Mouse (Mus musculus) heart, postnatal 14 days (tissue): ENCODE measurements around the gene Zbtb8b. TPM values are rescaled to one million over a fixed set of nuclear protein-coding genes. Genes with fewer than 3 reads are reported as not detected.
"Not testable (repeated sequence)": the region's sequence is repeated elsewhere in the genome, so short reads cannot be mapped to it uniquely, and the experiment has no call there.

Experiments
- DNase-seq, 2 experiments: peaks; one replicate each; pipeline ENCODE4 v3.0.0; 2021 to 2022
- intact Hi-C: fragments of 180-260 bp; cut with DNase I; formaldehyde crosslinking; loops from one replicate; pipeline ENCODE4 v1.15.1; 2025
- long read RNA-seq, 2 experiments: library from polyadenylated mRNA; stranded (forward); transcript quantifications; one replicate each; pipeline ENCODE4 v2.0.0; 2021
- total RNA-seq, 2 experiments: library from RNA; stranded (reverse); gene quantifications; 2 replicates each; pipeline ENCODE4 v1.2.3; 2021

Zbtb8b gene
- under 1 TPM; 0.29 to 0.32 TPM for total RNA-seq
- long read RNA-seq, experiment 1, partial matches to known transcripts: 0 of 1 reads
- long read RNA-seq, experiment 1, other reads (novel, unspliced or antisense): 1 of 1 reads
- long read RNA-seq, experiment 2: 0 reads

DNA sequence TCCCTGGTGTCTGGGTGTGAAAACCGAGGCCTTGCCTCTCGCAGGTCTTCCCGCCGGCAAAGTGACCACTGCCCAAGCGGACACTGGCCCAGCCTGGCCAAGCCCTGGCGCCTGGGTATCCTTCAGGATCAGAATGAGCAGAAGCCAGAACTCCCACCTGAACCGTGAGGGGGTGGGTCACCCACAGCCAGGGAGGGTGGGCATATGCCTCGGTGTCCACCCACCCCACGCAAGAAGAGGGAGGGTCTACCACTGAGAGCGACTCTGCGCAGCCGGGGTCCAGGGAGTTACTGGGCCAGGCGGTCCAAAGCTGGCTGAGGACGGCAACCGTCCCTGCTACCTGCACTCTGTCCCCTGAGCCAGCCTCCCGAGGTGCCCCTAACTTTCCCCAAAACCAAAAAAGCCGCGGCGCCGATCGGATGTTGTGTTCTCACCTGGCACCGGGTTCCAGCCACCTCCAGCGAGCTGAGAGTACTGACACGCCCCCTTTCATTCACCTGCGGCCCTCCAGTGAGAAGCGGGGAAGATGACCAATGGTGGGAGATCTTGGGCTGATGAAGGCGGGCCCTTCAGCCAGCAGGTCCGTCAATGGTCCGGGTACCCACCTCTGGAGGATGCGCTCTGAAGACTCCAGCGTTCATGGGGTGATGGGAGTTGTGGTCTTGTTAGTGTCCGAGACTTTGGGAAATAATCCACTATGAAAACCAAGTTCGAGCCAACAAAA lies at the start of gene Zbtb8b:
Zbtb8b (minus strand) TSS at position 514 of the 724 bp plus-strand sequence.
- peak in 1 of 2 experiments; percentile 9 for DNase-seq
- intact Hi-C loops: no loop called here

DNA sequence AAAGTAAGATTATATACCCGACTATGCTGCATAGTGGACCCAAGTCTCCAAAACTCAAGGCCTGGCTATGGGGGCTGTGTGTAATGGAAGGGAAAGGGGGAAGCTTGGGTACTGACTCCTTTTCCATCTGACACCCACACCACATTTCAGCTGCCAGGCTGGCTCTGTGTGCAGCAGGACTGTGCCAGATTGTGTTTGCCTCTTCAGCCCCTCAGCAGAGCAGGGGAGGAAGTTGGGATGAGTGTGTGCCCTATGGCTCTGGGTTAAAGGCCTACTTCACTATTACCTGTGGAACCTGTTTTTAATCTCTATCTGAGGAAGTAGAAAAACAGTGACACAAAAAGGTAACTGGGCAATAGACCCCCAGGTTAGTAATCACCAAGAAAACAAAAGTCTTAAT lies 40.4 kb upstream of the Zbtb8b start:
- intact Hi-C loops: no loop called here
- DNase-seq: no peak

DNA sequence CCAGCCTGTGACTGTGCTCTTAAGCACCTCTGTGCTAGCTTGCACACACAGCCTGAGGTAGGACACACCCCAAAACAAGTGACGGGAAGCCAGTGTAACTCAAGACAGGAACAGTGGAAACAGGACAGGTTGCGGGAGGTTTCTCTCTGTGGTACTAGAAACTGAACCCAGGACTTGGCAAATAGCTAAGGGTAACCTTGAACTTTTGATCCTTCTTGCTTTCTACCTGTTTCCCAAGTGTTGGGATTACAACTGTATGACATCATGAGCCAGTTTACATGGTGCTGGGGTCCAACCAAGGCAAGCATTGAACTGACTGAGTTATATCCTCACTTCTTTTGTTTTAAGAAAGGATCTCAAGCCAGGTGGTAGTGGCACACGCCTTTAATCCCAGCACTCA lies 39.2 kb upstream of the Zbtb8b start:
- intact Hi-C loops: no loop called here

DNA sequence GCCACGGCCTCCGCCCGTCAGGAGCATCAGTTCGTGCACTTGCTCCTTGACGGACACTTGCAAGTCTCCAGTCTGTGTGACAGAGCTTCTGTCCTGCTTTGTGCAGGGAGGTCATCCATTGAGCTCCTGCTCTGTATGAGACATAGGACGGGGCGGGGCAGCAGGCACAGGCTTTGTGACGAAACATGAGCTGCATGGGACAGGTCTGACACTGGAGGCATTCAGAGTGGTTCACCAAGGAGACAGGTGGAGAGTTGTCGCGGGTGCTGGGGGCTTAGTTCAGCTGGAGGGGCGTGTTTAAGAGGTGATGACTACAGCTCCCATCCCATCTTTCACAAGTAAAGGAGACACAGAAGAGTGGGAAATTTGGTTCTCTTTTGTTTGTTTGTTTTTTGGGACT lies 35.4 kb upstream of the Zbtb8b start:
- intact Hi-C loops: no loop called here
- no peak for DNase-seq

More for the DNA sequence above, 39.2 kb upstream of the Zbtb8b start:
- DNase-seq: no peak

DNA sequence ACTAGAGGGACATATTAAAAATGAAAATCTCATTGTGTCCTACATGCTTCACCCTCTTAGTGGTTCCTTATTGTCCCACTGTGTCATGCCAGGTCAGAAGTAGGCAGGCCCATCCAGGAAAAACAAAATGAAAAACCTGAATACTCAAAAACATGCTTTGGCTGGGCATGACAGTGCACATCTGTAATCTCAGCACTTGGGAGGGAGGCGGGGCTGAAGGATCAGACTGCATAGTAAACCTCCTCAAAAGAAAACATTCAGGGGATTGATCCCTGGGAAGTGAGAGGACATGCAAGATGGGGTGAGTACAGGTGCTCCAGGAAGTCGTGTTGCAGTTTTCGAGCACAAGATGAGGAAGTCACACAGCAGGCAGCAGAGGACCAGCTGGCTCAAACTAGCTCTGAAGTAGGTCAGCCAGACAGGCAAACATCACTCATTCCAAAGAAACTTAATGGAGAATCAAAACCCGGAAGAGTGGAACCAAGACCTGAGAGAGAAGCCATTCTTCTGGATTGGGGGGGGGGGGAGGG lies 23.7 kb upstream of the Zbtb8b start:
- intact Hi-C loops: no loop called here
- no peak for DNase-seq

DNA sequence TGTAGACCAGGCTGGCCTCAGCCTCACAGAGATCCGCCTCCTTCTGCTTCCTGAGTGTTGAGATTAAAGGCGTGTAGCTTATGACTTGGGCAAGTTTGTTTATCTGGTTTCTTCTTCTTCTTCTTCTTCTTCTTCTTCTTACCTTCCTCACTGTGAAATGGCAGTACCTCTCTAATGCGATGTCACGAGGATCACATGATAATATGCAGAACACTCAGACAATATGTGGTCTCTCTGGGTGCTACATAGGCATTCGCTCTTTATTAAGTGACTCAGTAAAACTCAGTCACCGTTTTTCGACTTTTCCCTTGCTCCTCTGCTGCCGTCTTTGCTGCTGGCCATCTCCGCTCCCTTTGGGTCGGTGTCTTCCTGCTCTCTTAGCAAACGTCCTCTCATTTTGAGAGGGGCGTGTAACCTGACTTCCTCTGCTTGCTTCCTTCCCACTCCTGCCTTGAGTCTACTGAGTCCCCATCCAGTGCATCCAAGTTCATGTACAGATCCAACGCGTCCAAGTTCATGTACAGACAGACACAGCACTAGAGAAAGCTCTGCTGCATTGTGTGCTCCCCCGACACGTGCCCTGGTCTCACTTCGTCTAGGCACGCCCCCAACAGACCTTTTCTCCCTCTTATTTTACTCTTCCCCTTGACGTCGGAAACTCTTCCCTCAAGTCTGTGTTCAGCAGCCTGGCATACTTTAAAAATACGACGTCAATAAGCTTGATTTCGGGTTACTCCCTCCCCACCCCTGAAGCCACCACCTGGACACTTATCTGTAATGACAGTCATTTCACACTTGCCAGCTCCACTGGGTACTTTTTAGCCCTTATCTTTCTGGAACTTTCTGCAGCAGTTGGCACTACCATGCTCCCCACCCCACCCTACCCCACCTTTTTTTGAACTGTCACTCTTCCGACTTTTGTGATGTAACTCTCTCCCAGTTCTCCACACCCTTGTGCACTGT lies 22.7 kb upstream of the Zbtb8b start:
- intact Hi-C loops: no loop called here

DNA sequence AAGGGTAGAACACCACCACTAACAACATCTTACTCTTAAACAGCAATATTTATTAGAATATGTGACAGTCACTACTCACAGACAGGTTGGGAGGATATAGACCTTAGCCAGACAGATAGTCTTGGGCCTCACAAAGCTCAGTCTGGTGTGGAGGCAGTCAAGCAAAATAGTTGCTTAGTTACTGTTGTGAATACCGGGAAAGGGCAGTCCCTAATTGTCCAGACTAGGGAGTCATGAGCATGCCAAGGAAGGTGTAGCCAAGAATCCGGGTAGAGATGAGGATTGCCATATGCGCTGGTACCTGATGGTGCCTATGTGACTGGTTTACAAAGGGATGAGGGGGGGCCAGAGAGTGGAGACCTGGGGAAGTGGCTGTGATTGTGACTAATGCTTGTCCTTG lies 21.5 kb upstream of the Zbtb8b start:
- intact Hi-C loops: no loop called here

More for the DNA sequence above, 22.7 kb upstream of the Zbtb8b start:
- DNase-seq: no peak

DNA sequence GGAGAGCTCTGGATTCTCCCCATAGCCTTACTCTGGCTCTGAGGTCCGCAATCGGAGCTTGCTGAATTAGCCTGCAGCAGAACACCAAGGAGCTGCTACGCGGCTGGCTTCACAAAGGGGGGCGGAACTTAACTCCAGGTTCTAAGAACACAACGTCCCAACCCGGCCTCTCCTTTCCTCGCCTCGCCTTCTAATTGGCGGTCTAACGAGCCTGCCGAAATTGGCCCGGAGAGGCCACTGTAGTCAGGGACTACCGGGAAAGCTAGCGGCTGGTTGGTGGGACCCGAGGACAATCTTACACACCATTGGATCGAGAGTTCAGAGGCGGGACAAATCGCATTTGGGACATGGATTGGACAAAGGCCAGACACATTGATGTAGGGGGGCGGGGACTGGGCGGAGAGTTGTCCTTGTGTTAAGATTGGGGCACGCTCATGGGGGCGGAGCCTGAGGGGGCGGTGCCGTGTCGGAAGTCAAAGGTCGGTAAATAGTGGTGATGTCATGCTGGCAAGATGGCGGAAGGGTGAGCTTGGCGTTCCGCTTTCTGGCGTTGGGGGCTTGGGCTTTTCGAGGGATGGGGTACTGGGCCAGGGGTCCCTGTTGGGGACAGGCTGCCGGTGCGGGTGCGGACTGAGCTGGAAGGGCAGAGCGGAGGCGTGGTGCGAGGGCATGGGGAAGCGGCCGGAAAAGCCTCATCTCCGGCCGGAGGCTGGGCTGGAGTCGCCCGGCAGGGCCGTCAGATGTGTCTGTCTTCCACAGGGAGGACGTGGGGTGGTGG lies 20.7 kb upstream of the Zbtb8b start, which contains the start of gene Bsdc1:
Bsdc1 (plus strand) TSS at position 399 of the 778 bp plus-strand sequence.
- peak; percentile 99 for DNase-seq
- intact Hi-C loops: no loop called here

More for the DNA sequence above, 21.5 kb upstream of the Zbtb8b start:
- no peak for DNase-seq

DNA sequence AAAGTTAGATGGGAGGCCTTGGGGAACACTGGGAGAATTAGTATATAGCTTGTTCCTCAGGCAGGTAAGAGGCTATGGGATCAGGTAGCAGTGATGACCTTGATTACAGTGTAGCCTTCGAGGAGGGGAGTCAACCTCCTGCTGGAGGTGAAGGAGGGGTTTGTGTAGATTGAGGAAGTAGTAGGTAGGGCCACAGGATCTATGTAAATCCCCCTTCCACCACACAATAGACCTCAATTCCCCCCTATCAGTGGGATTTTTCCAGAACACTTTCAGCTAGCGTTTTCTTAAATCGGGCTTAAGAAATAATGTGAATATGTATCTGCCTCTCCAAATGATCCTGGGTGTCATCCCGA lies 20.2 kb upstream of the Zbtb8b start:
- no peak for DNase-seq
- intact Hi-C loops: no loop called here

DNA sequence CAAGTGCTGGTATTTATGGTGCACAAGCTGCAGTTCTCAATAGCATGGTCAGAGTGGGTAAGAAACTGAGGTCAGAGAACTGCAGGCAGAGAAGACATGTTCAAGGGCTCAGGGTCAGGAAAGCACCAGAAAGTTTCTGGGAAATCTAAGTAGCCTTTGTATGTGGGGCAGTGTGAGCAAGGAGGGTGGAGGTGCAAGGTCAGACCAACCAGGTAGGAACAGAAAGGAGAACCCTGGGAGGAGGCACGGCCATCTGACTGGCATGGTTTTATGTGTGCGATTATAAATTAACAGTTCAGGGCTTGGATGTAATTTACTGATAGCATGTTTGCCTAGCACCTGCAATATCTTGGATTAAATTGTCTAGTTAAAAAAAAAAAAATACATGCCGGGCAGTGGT lies 19.1 kb upstream of the Zbtb8b start:
- no peak for DNase-seq
- intact Hi-C loops: loop anchor here (5.0 to 10.0 kb wide), 2 partner anchors 245 to 327 kb away; no protein-coding TSS in a partner anchor

DNA sequence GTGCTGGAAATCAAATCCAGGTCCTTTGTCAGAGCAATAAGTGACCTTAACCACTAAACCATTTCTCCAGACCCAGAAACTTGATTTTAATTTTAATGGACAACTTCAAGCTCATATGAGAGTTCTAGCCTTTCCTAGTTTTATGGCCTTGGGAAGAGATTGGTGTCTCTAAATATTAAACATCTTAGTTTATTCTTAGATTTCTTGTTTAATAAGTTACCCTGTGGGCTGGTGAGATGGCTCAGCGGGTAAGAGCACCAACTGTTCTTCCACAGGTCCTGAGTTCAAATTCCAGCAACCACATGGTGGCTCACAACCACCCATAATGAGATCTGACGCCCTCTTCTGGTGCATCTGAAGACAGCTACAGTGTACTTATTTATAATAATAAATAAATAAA lies 16.7 kb upstream of the Zbtb8b start:
- not testable (repeated sequence) for DNase-seq
- intact Hi-C loops: loop anchor here (5.0 to 10.0 kb wide), 2 partner anchors 243 to 325 kb away; no protein-coding TSS in a partner anchor

DNA sequence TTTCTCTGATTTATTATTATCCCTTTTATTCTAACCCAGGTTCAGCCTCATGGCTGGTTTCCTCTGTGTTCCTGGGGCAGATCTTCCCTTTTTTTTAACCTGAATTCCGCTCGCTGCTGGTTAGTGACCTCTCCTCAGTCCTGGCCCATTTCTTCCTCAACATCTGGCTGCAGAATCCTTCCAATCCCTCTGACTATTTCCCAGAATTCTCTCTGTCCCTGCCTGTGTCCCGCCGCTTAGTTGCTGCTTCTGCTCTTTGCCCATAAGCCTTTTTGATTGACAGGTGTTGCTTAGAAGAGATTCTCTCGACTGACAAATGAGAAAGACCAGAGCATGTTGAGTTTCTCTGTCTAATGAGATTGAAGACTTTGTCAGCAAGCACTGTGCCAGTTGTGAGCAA lies 15.5 kb upstream of the Zbtb8b start:
- intact Hi-C loops: loop anchor here (5.0 to 10.0 kb wide), 2 partner anchors 241 to 324 kb away; no protein-coding TSS in a partner anchor
- no peak for DNase-seq

DNA sequence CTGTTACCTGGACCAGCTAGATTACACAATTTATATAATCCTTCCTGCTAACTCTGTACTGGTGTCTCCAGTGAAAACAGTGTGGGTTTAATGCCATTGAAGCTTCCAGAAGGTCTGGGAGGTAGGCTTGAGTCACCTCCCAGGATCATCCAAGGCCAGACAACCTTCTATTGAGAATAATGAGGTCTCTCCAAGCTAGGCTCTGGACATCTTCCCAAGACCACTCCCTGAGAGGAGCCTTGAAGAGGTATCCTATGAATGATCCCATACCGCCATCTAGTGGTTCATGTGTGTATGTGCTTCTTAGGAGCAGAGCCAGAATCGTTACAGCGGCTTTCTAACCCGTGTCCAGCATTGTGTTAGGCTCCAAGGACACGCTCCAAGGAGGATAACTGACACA lies 14.6 kb upstream of the Zbtb8b start:
- DNase-seq: peak; percentile 50 to 75
- intact Hi-C loops: loop anchor here (1.0 to 10.0 kb wide), 3 partner anchors 105 to 323 kb away; no protein-coding TSS in a partner anchor

DNA sequence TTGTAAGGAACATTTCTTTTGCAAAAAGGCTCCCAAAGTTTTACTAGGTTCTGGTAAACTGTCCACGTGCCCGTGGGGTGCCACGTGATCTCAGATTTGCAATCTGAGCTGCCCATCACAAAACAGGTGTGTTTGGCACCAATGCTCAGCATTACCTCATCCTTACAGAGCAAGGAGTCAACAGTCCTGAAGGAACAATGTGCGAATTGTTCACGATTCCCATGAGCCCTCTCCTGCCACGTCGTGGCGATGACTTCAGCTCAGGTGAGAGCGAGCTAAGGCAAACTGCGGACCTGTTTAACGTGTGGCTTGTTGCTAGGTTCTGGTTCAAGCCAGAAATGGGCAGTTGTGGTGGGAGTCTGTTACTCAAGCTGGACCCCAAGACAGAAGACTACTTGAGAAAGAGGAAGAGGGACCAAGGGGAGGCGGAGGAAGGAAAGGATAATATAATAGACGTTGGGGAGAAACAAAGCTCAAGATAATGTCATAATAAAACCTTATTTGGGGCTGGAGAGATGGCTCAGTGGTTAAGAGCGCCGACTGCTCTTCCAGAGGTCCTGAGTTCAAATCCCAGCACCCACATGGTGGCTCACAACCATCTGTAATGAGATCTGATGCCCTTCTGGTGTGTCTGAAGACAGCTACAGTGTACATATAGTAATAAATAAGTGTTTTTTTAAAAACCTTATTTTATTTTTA lies 11.0 kb upstream of the Zbtb8b start:
- no peak for DNase-seq
- intact Hi-C loops: loop anchor here (10.0 kb wide), 1 partner anchor 237 kb away; no protein-coding TSS in a partner anchor

DNA sequence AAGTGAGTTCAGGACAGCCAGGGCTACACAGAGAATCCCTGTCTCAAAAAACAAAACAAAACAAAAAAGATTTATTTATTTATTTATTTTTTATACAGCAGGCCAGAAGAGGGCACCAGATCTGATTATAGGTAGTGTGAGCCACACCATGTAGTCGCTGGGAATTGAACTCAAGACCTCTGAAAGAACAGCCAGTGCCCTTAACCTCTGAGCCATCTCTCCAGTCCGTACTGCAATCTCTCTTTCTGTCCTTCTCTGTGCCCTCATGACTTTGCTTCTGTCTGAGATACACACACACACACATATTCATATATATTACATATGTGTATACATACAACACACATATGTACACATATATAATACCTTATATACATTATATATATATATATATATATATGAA lies 10.2 kb upstream of the Zbtb8b start:
- intact Hi-C loops: loop anchor here (10.0 kb wide), 1 partner anchor 236 kb away; no protein-coding TSS in a partner anchor
- no peak for DNase-seq

DNA sequence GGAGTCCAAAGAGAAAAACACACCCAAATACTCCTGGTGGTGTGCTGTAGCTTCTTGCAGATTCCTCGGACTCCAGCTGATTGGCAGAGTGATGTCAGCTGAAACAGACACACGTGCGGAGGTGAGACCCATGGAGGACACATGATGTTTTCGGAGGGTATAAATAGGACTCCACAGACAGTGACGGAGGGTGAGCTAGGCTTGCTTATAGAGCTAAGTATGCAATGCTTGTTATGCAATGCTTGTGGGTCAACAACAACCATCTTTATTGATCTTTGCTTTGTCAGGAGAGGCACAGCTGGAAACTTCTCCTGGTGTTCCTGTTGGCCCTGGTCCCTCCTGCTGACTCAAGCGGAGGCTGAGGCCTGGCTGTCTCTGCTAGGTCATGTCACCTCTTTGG lies 8.1 kb upstream of the Zbtb8b start:
- intact Hi-C loops: no loop called here
- DNase-seq: no peak

DNA sequence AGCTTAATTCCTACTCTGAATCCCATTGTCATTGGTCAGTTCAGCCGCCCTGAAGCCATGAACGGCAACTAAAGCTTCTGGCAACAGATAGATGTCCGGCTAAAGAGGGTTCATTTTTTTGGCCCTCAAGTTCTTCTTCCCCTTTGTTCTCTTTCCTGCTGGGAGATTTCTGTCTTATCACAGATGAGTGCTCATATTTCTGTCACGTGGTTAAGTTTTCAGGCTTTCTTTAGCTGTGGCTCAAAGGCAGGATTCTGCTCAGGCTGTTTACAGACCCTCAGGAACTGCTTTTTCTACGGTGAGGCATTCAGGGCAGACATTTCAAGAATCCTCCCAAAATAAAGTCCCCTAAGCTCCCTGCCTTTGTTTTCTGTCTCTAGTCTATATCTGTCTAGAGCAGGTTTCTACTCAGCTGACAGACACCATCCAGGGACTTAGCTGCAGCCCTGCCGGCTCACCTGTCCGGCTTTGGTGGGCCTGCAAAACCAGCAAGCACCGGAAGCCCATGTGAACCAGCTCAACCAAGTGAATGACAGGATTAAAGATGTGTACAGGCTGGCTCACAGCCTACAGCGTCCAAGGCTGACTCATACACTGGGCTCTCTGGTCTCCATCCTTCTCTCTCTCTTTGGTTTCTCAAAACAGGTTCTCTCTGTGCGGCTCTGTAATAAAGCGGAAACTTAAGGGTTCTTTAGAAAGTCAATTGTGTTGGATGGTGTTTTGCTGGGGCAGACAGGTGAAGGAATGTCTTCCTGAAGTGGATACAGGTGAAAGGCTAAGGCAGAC lies 7.3 kb upstream of the Zbtb8b start:
- no peak for DNase-seq
- intact Hi-C loops: no loop called here

DNA sequence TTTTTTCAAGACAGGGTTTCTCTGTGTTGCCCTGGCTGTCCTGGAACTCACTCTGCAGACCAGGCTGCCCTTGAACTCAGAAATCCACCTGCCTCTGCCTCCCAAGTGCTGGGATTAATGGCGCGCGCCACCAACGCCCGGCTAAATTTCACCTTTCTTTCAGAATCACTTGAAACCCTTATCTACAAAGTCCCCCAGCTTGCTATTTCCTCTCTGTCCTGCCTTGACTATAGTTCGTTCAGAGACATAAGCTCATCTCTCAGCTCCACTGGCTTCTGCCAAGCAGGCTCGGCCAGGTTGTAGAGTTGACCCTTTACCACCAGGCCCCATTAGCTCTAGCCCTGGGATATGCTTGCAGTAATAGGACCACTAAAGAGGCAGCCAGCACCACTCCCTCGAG lies 6.7 kb upstream of the Zbtb8b start:
- intact Hi-C loops: no loop called here
- no peak for DNase-seq
